Mouse (Mus musculus) kidney, adult 2 months (tissue): ENCODE measurements around the gene Plaa.
"Not testable (repeated sequence)": the region's sequence is repeated elsewhere in the genome, so short reads cannot be mapped to it uniquely, and the experiment has no call there.

Experiments
- CTCF ChIP-seq: fragments of 200-500 bp; conservative IDR thresholded peaks from 2 replicates; pipeline ENCODE4 v1.5.1; 2011; ENCODE audit warnings: low read depth, mild to moderate bottlenecking, control low read depth, low read length, moderate library complexity, mixed read lengths; ENCODE audit not compliant: insufficient read depth, insufficient read length
- POLR2A ChIP-seq: fragments of 200-500 bp; IDR thresholded peaks from one replicate; pipeline ENCODE4 v1.6.1; 2011; ENCODE audit warnings: low read depth, low read length, control low read depth

DNA sequence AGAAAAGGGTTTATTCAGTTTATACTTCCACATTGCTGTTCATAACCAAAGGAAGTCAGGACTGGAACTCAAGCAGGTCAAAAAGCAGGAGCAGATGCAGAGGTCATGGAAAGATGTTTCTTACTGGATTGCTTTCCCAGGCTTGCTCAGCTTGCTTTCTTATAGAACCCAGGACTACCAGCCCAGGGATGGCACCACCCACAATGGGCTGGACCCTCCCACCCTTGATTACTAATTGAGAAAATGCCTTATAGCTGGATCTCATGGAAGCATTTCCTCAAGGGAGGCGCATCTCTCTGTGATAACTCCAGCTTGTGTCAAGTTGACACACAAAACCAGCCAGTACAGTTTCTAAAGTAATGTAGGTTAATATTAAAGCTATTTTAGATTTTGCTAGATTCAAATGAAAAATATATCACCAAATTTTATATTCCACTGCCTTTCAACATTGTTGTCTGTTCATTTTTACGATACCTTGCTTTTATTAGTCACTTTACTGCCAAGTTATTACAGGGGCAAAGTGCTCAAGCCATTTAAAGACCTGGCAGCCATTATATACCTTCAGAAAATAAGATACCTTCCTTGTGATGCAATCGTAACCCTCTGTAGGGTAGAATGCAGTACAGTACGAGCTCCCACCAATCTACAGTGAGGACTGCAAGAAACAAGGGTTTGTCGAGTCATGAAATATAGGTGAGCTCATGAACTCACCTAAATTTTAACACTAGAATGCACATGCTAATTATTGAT lies 47.6 kb upstream of the Plaa start:
- TF ChIP-seq POLR2A, CTCF: not testable (repeated sequence)
